Mouse (Mus musculus): ENCODE data around the gene Manbal. TPM values are rescaled to one million over a fixed set of nuclear protein-coding genes. Genes with fewer than 3 reads are reported as not detected.

Gene Manbal
- polyA plus RNA-seq, 2 experiments, result 9.1 to 14.6 TPM

DNA sequence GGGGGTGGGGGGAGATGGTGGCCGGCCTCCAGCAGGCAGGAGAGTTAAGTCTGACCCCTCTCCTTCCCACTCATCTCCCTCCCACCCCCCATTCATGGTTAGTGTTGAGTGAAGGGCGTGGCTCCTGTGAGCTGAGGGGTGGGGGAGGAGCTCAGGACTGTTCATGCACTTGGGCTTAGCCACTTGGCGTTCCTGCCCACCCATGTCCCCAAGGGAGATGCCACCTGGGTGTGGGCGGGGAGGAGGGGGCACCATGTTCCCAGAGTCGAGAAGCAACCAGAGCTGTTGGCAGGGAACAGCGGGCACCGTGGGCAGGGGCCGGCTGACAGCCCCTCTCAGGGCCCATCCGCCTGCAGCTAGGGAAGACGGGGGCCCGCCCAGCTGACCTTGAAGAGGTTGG lies 69.1 kb downstream of the Manbal start:
- DNase-seq (ENCODE audit: low read depth in 3 of 3, low spot score in 3 of 3) (no peak), ATAC-seq (ENCODE audit: insufficient read depth) (no peak)
- 58% methylated on average over 11 of the region's 11 CpGs for WGBS (ENCODE audit: insufficient replicate concordance)
- Histone ChIP-seq H3K4me2 (ENCODE audit: low read depth) (no peak overlapping the region), H3K9ac (replicated peaks) (no peak overlapping the region), H3K4me1 (replicated peaks; ENCODE audit: control insufficient read depth in 2 of 2, insufficient read depth in 2 of 2, low read length in 1 of 2) (no peaks in the 10 kb centered on the region), H3K27ac (no peak overlapping the region), H3K27me3 (ENCODE audit: control insufficient read depth, insufficient read depth, low read length) (no peaks in the 10 kb centered on the region), H3K9me3 (ENCODE audit: control insufficient read depth, low read length) (no peaks in the 10 kb centered on the region), H3K36me3 (replicated peaks; ENCODE audit: control insufficient read depth, insufficient read depth, low read depth) (no peaks in the 10 kb centered on the region), H3K4me3 (ENCODE audit: insufficient read depth in 1 of 2, low read depth in 2 of 2, low read length in 2 of 2) (no peak overlapping the region)
- TF ChIP-seq CTCF (IDR thresholded peaks at IDR 0.05; ENCODE audit: low read depth), result no peak
- TF ChIP-seq EP300 (IDR thresholded peaks at IDR 0.05; ENCODE audit: low read depth), result no peak

DNA sequence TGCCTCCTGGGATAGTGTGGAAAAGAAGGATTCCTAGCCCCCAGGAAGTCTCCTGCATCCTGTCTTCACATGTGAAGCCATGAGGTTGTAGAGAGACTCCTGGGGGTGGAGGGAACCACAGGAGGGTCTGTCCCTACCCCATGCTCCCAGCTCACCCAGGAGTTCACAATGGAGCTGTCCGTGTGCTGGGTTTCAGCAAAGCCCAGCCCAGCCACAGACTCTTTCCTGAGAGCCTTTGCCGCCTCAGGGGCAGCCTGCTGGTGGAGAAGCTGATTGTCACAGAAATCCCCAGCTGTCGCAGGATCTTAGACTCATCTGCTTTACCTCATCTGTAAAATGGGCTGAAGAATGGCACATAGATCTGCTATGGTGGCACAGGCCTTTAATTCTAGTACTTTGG lies 69.7 kb downstream of the Manbal start:
- TF ChIP-seq CTCF (IDR thresholded peaks at IDR 0.05; ENCODE audit: low read depth) (no peak), EP300 (IDR thresholded peaks at IDR 0.05; ENCODE audit: low read depth) (no peak)

DNA sequence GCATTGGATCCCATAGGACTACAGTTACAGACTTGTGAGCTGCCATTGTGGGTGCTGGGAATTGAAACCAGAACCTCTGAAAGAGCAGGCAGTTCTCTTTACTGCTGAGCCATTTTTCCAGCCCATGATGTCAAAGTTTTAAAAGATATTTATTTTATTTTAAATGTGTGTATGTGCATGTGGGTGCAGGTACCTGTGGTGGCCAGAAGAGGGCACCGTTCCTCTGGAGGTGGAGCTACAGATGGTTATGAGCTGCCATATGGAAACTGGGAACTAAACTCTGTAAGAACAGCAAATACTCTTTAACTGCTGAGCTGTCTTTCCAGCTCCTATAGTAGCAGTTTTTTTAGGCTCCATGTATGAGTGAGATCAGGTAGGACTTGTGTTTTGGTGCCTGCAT lies 74.0 kb downstream of the Manbal start:
- no peak overlapping the region for H3K4me2 ChIP-seq (ENCODE audit: low read depth)
- H3K4me3 ChIP-seq (ENCODE audit: insufficient read depth in 1 of 2, low read depth in 2 of 2, low read length in 2 of 2), result no peak overlapping the region
- DNase-seq (ENCODE audit: low read depth in 3 of 3, low spot score in 3 of 3) (no peak), ATAC-seq (ENCODE audit: insufficient read depth) (no peak)
- no peaks in the 10 kb centered on the region for H3K4me1 ChIP-seq (replicated peaks; ENCODE audit: control insufficient read depth in 2 of 2, insufficient read depth in 2 of 2, low read length in 1 of 2)
- no peak overlapping the region for H3K9ac ChIP-seq (replicated peaks)
- TF ChIP-seq CTCF (IDR thresholded peaks at IDR 0.05; ENCODE audit: low read depth), result peak; percentile 38
- TF ChIP-seq EP300 (IDR thresholded peaks at IDR 0.05; ENCODE audit: low read depth), result no peak
- WGBS (ENCODE audit: insufficient replicate concordance), result 71% methylated on average over 1 of the region's 1 CpGs
- no peaks in the 10 kb centered on the region for H3K36me3 ChIP-seq (replicated peaks; ENCODE audit: control insufficient read depth, insufficient read depth, low read depth)
- no peaks in the 10 kb centered on the region for H3K9me3 ChIP-seq (ENCODE audit: control insufficient read depth, low read length)
- no peak overlapping the region for H3K27ac ChIP-seq
- no peaks in the 10 kb centered on the region for H3K27me3 ChIP-seq (ENCODE audit: control insufficient read depth, insufficient read depth, low read length)

More for the DNA sequence above, 69.7 kb downstream of the Manbal start:
- Histone ChIP-seq H3K4me2 (ENCODE audit: low read depth) (no peak overlapping the region), H3K4me3 (ENCODE audit: insufficient read depth in 1 of 2, low read depth in 2 of 2, low read length in 2 of 2) (no peak overlapping the region), H3K9ac (replicated peaks) (no peak overlapping the region), H3K36me3 (replicated peaks; ENCODE audit: control insufficient read depth, insufficient read depth, low read depth) (no peaks in the 10 kb centered on the region), H3K4me1 (replicated peaks; ENCODE audit: control insufficient read depth in 2 of 2, insufficient read depth in 2 of 2, low read length in 1 of 2) (no peaks in the 10 kb centered on the region), H3K27me3 (ENCODE audit: control insufficient read depth, insufficient read depth, low read length) (no peaks in the 10 kb centered on the region), H3K27ac (no peak overlapping the region), H3K9me3 (ENCODE audit: control insufficient read depth, low read length) (no peaks in the 10 kb centered on the region)
- no peak for DNase-seq (ENCODE audit: low read depth in 3 of 3, low spot score in 3 of 3)
- no peak for ATAC-seq (ENCODE audit: insufficient read depth)
- WGBS (ENCODE audit: insufficient replicate concordance), result 73% methylated on average over 3 of the region's 3 CpGs

Other genes with a start within 250 kb of the Manbal start
- 8.5 and 11.9 TPM in 2 replicates for gene Samhd1, start 232.3 kb upstream of the Manbal start, polyA plus RNA-seq (2012; rRNA removed)
- 17.6 and 18.0 TPM in 2 replicates for gene Samhd1, start 232.3 kb upstream of the Manbal start, polyA plus RNA-seq (2014; fragmentation: Nextera tagmentation; extraction: Ambion mirVana)
- 9.9 and 14.4 TPM in 2 replicates for gene Rbl1, start 163.1 kb upstream of the Manbal start, polyA plus RNA-seq (2012; rRNA removed)
- 19.8 and 21.6 TPM in 2 replicates for gene Rbl1, start 163.1 kb upstream of the Manbal start, polyA plus RNA-seq (2014; fragmentation: Nextera tagmentation; extraction: Ambion mirVana)
- gene Rpn2, start 88.6 kb upstream of the Manbal start, polyA plus RNA-seq (2012; rRNA removed), result 95.9 and 98.5 TPM in 2 replicates
- gene Rpn2, start 88.6 kb upstream of the Manbal start, polyA plus RNA-seq (2014; fragmentation: Nextera tagmentation; extraction: Ambion mirVana), result 128 and 140 TPM in 2 replicates
- gene Mroh8, start 88.0 kb upstream of the Manbal start, polyA plus RNA-seq (2012; rRNA removed), result 0.08 and 0.11 TPM in 2 replicates
- gene Mroh8, start 88.0 kb upstream of the Manbal start, polyA plus RNA-seq (2014; fragmentation: Nextera tagmentation; extraction: Ambion mirVana), result 0.05 and 0.08 TPM in 2 replicates
- not detected in 2 replicates for gene Ghrh, start 20.1 kb upstream of the Manbal start, polyA plus RNA-seq (2012; rRNA removed)
- gene Ghrh, start 20.1 kb upstream of the Manbal start, polyA plus RNA-seq (2014; fragmentation: Nextera tagmentation; extraction: Ambion mirVana), result 0.22 TPM in 1 of 2 replicates, not detected in the other
- gene Src, start 50.9 kb downstream of the Manbal start, polyA plus RNA-seq (2012; rRNA removed), result 2.3 and 2.4 TPM in 2 replicates
- 0.90 and 1.2 TPM in 2 replicates for gene Src, start 50.9 kb downstream of the Manbal start, polyA plus RNA-seq (2014; fragmentation: Nextera tagmentation; extraction: Ambion mirVana)
- gene Nnat, start 192.5 kb downstream of the Manbal start, polyA plus RNA-seq (2012; rRNA removed), result 12.8 and 21.0 TPM in 2 replicates
- 10.5 and 11.6 TPM in 2 replicates for gene Nnat, start 192.5 kb downstream of the Manbal start, polyA plus RNA-seq (2014; fragmentation: Nextera tagmentation; extraction: Ambion mirVana)
- gene Blcap, start 203.7 kb downstream of the Manbal start, polyA plus RNA-seq (2012; rRNA removed), result 5.7 and 7.1 TPM in 2 replicates
- 7.1 and 8.0 TPM in 2 replicates for gene Blcap, start 203.7 kb downstream of the Manbal start, polyA plus RNA-seq (2014; fragmentation: Nextera tagmentation; extraction: Ambion mirVana)

All from liver, embryonic 14.5 days (tissue).